Mouse (Mus musculus): Measurements from ENCODE around the gene B9d1. TPM values are rescaled to one million over a fixed set of nuclear protein-coding genes. Genes with fewer than 3 reads are reported as not detected.

The B9d1 gene
- total and polyA plus RNA-seq, 2 experiments from 2014 or later: 26.8 to 27.5 TPM

GRCm38 (mm10) chr11:61489874-61490273 lies 15.1 kb upstream of the B9d1 start:
- no peak for ATAC-seq
- Histone ChIP-seq H3K9me3 (ENCODE audit: low read length) (no peaks in the 10 kb centered on the region), H3K4me2 (ENCODE audit: low read depth) (no peak overlapping the region), H3K27me3 (ENCODE audit: insufficient read depth, low read length) (no peaks in the 10 kb centered on the region), H3K4me1 (ENCODE audit: insufficient read depth) (peaks cover 16% of the 10 kb centered on the region; the same call in 1 of the 2 replicates), H3K9ac (no peak overlapping the region), H3K27ac (ENCODE audit: low read depth, low read length) (no peak overlapping the region), H3K36me3 (ENCODE audit: insufficient read depth) (peaks cover 43% of the 10 kb centered on the region), H3K4me3 (ENCODE audit: low read depth, low read length) (no peak overlapping the region)
- WGBS: 90% methylated on average over 8 of the region's 8 CpGs
- 0 out of 2 replicates have a peak, but pooled peaks have one; percentile 8 for TF ChIP-seq CTCF (IDR thresholded peaks at IDR 0.05; ENCODE audit: low read depth)
- no peak for DNase-seq

- Histone ChIP-seq H3K4me1 (ENCODE audit: insufficient read depth) (peaks cover 10% of the 10 kb centered on the region; the same call in 1 of the 2 replicates), H3K36me3 (ENCODE audit: insufficient read depth) (peaks cover 43% of the 10 kb centered on the region)
These were observed 13.9 kb upstream of the B9d1 start for GRCm38 (mm10) chr11:61490944-61491520.

GRCm38 (mm10) chr11:61492749-61493401 lies 12.1 kb upstream of the B9d1 start:
- WGBS: 70% methylated on average over 12 of the region's 12 CpGs
- DNase-seq: no peak
- Histone ChIP-seq H3K27me3 (ENCODE audit: insufficient read depth, low read length) (no peaks in the 10 kb centered on the region), H3K27ac (ENCODE audit: low read depth, low read length) (peak overlapping the region; percentile 88), H3K4me1 (ENCODE audit: insufficient read depth) (peaks cover 10% of the 10 kb centered on the region; the same call in 1 of the 2 replicates), H3K4me3 (ENCODE audit: low read depth, low read length) (peak overlapping the region; percentile 56), H3K9me3 (ENCODE audit: low read length) (no peaks in the 10 kb centered on the region), H3K9ac (peak overlapping the region; percentile 72), H3K4me2 (ENCODE audit: low read depth) (peak overlapping the region; percentile 65), H3K36me3 (ENCODE audit: insufficient read depth) (peaks cover 41% of the 10 kb centered on the region)
- no peak for TF ChIP-seq CTCF (IDR thresholded peaks at IDR 0.05; ENCODE audit: low read depth)
- no peak for ATAC-seq

More at GRCm38 (mm10) chr11:61490944-61491520, 13.9 kb upstream of the B9d1 start:
- Histone ChIP-seq H3K4me2 (ENCODE audit: low read depth) (no peak overlapping the region), H3K27me3 (ENCODE audit: insufficient read depth, low read length) (no peaks in the 10 kb centered on the region), H3K9me3 (ENCODE audit: low read length) (no peaks in the 10 kb centered on the region), H3K4me3 (ENCODE audit: low read depth, low read length) (no peak overlapping the region), H3K27ac (ENCODE audit: low read depth, low read length) (no peak overlapping the region), H3K9ac (no peak overlapping the region)
- TF ChIP-seq CTCF (IDR thresholded peaks at IDR 0.05; ENCODE audit: low read depth): no peak
- WGBS: 86% methylated on average over 22 of the region's 22 CpGs
- no peak for DNase-seq
- no peak for ATAC-seq

- peaks cover 33% of the 10 kb centered on the region for H3K36me3 ChIP-seq (ENCODE audit: insufficient read depth)
- TF ChIP-seq CTCF (IDR thresholded peaks at IDR 0.05; ENCODE audit: low read depth): no peak
- H3K9me3 ChIP-seq (ENCODE audit: low read length): no peaks in the 10 kb centered on the region
- H3K27me3 ChIP-seq (ENCODE audit: insufficient read depth, low read length): no peaks in the 10 kb centered on the region
- DNase-seq (no peak), ATAC-seq (peak; percentile 42)
- H3K27ac ChIP-seq (ENCODE audit: low read depth, low read length): peak overlapping the region; percentile 88
- peak overlapping the region; percentile 72 for H3K9ac ChIP-seq
- peak overlapping the region; percentile 65 for H3K4me2 ChIP-seq (ENCODE audit: low read depth)
- H3K4me3 ChIP-seq (ENCODE audit: low read depth, low read length): peak overlapping the region; percentile 56
- WGBS: 1% methylated on average over 50 of the region's 50 CpGs
- peaks cover 10% of the 10 kb centered on the region; the same call in 1 of the 2 replicates for H3K4me1 ChIP-seq (ENCODE audit: insufficient read depth)
These were observed 11.3 kb upstream of the B9d1 start for GRCm38 (mm10) chr11:61493525-61494128.

GRCm38 (mm10) chr11:61494129-61494997 lies 10.6 kb upstream of the B9d1 start, which contains the start of gene Mapk7:
Gene Mapk7 (minus strand): TSS chr11:61494406.
- H3K4me2 ChIP-seq (ENCODE audit: low read depth): peak within 1 kb of the TSS; percentile 65
- peak within 1 kb of the TSS; percentile 72 for H3K9ac ChIP-seq
- TF ChIP-seq CTCF (IDR thresholded peaks at IDR 0.05; ENCODE audit: low read depth): no peak
- H3K9me3 ChIP-seq (ENCODE audit: low read length): no peaks in the 10 kb centered on the region
- DNase-seq: peak; percentile 100
- H3K27me3 ChIP-seq (ENCODE audit: insufficient read depth, low read length): no peaks in the 10 kb centered on the region
- H3K36me3 ChIP-seq (ENCODE audit: insufficient read depth): peaks cover 26% of the 10 kb centered on the region
- ATAC-seq: peak; percentile 97
- WGBS: 2% methylated on average over 62 of the region's 62 CpGs
- peaks cover 10% of the 10 kb centered on the region; the same call in 1 of the 2 replicates for H3K4me1 ChIP-seq (ENCODE audit: insufficient read depth)
- peak within 1 kb of the TSS; percentile 88 for H3K27ac ChIP-seq (ENCODE audit: low read depth, low read length)
- peak within 1 kb of the TSS; percentile 56 for H3K4me3 ChIP-seq (ENCODE audit: low read depth, low read length)

- no peaks in the 10 kb centered on the region for H3K9me3 ChIP-seq (ENCODE audit: low read length)
- no peak overlapping the region for H3K4me2 ChIP-seq (ENCODE audit: low read depth)
- H3K27me3 ChIP-seq (ENCODE audit: insufficient read depth, low read length): no peaks in the 10 kb centered on the region
- peaks cover 15% of the 10 kb centered on the region for H3K36me3 ChIP-seq (ENCODE audit: insufficient read depth)
- H3K4me1 ChIP-seq (ENCODE audit: insufficient read depth): peaks cover 10% of the 10 kb centered on the region; the same call in 1 of the 2 replicates
- no peak overlapping the region for H3K4me3 ChIP-seq (ENCODE audit: low read depth, low read length)
- no peak for ATAC-seq
- no peak for DNase-seq
- 90% methylated on average over 2 of the region's 2 CpGs for WGBS
- no peak overlapping the region for H3K9ac ChIP-seq
- H3K27ac ChIP-seq (ENCODE audit: low read depth, low read length): no peak overlapping the region
- no peak for TF ChIP-seq CTCF (IDR thresholded peaks at IDR 0.05; ENCODE audit: low read depth)
These were observed 9.4 kb upstream of the B9d1 start for GRCm38 (mm10) chr11:61495528-61495927.

Measured in forebrain, postnatal 0 days (tissue).